Mouse (Mus musculus): ENCODE measurements around the gene Faap100. TPM values are rescaled to one million over a fixed set of nuclear protein-coding genes. Genes with fewer than 3 reads are reported as not detected.
"Not testable (repeated sequence)": the region's sequence is repeated elsewhere in the genome, so short reads cannot be mapped to it uniquely, and the experiment has no call there.

Gene Faap100
- 12.8 and 15.9 TPM in 2 replicates for polyA plus RNA-seq (2015; fragmentation: Nextera tagmentation; extraction: Ambion mirVana)

GRCm38 (mm10) chr11:120378611-120379540, at the start of gene Faap100:
Gene Faap100, minus strand, starts transcription at chr11:120378764.
- peak; percentile 95 for DNase-seq (ENCODE audit: low spot score)

- no peak for DNase-seq (ENCODE audit: low spot score)
Measured at GRCm38 (mm10) chr11:120426727-120427126, 48.2 kb upstream of the Faap100 start.

GRCm38 (mm10) chr11:120423569-120424295, 45.2 kb upstream of the Faap100 start:
- DNase-seq (ENCODE audit: low spot score): peak; percentile 61

- no peak for DNase-seq (ENCODE audit: low spot score)
Measured at GRCm38 (mm10) chr11:120422651-120423568, 44.3 kb upstream of the Faap100 start.

GRCm38 (mm10) chr11:120418592-120418991, 40.0 kb upstream of the Faap100 start:
- no peak for DNase-seq (ENCODE audit: low spot score)

- no peak for DNase-seq (ENCODE audit: low spot score)
Measured at GRCm38 (mm10) chr11:120417852-120418251, 39.3 kb upstream of the Faap100 start.

GRCm38 (mm10) chr11:120413621-120414020, 35.1 kb upstream of the Faap100 start:
- DNase-seq (ENCODE audit: low spot score): not testable (repeated sequence)

- DNase-seq (ENCODE audit: low spot score): no peak
Measured at GRCm38 (mm10) chr11:120406445-120406844, 27.9 kb upstream of the Faap100 start.

- DNase-seq (ENCODE audit: low spot score): no peak
Measured at GRCm38 (mm10) chr11:120405867-120406266, 27.3 kb upstream of the Faap100 start.

- no peak for DNase-seq (ENCODE audit: low spot score)
Measured at GRCm38 (mm10) chr11:120404814-120405213, 26.2 kb upstream of the Faap100 start.

GRCm38 (mm10) chr11:120399319-120399718, 20.8 kb upstream of the Faap100 start:
- no peak for DNase-seq (ENCODE audit: low spot score)

- no peak for DNase-seq (ENCODE audit: low spot score)
Measured at GRCm38 (mm10) chr11:120397602-120398001, 19.0 kb upstream of the Faap100 start.

GRCm38 (mm10) chr11:120395661-120396060, 17.1 kb upstream of the Faap100 start:
- no peak for DNase-seq (ENCODE audit: low spot score)

- DNase-seq (ENCODE audit: low spot score): no peak
Measured at GRCm38 (mm10) chr11:120388580-120388979, 10.0 kb upstream of the Faap100 start.

GRCm38 (mm10) chr11:120387157-120387556, 8.6 kb upstream of the Faap100 start:
- no peak for DNase-seq (ENCODE audit: low spot score)

GRCm38 (mm10) chr11:120386632-120387031, 8.1 kb upstream of the Faap100 start:
- no peak for DNase-seq (ENCODE audit: low spot score)

GRCm38 (mm10) chr11:120382509-120382908, 3.9 kb upstream of the Faap100 start:
- DNase-seq (ENCODE audit: low spot score): no peak

- DNase-seq (ENCODE audit: low spot score): no peak
Measured at GRCm38 (mm10) chr11:120381157-120381556, 2.6 kb upstream of the Faap100 start.

- no peak for DNase-seq (ENCODE audit: low spot score)
Measured at GRCm38 (mm10) chr11:120380271-120380670, 1.7 kb upstream of the Faap100 start.

- no peak for DNase-seq (ENCODE audit: low spot score)
Measured at GRCm38 (mm10) chr11:120378031-120378610, 443 bp downstream of the Faap100 start.

GRCm38 (mm10) chr11:120377337-120377736, 1.2 kb downstream of the Faap100 start:
- no peak for DNase-seq (ENCODE audit: low spot score)
